Mouse (Mus musculus) hindbrain, embryonic 11.5 days (tissue): ENCODE measurements around the gene Hist1h2ae. TPM values are rescaled to one million over a fixed set of nuclear protein-coding genes. Genes with fewer than 3 reads are reported as not detected.
A peak's percentile ranks its signal among the peaks of the same experiment; 100 is the strongest.
"Not testable (repeated sequence)": the region's sequence is repeated elsewhere in the genome, so short reads cannot be mapped to it uniquely, and the experiment has no call there.

Experiments
- ATAC-seq: fragments of 200-750 bp; cut with Nextera tagmentation; 2 replicates; pipeline ENCODE4 v1.8.0; 2017; ENCODE audit warnings: mild to moderate bottlenecking, moderate TSS enrichment, moderate library complexity; ENCODE audit not compliant: low FRiP score
- DNase-seq: peaks from one replicate; pipeline ENCODE4 v3.0.0-alpha.2; 2015; ENCODE audit warnings: low spot score
- H3K27ac ChIP-seq: fragments of 300-500 bp; sonication (generic); 2 replicates; pipeline ENCODE4 v1.5.1; 2014; ENCODE audit warnings: mild to moderate bottlenecking, low read depth, low read length
- H3K27me3 ChIP-seq: fragments of 300-500 bp; sonication (generic); 2 replicates; pipeline ENCODE4 v1.6.1; 2014; ENCODE audit warnings: mild to moderate bottlenecking, low read length, moderate library complexity, mixed read lengths; ENCODE audit not compliant: control insufficient read depth, insufficient read depth
- H3K36me3 ChIP-seq: fragments of 300-500 bp; sonication (generic); 2 replicates; pipeline ENCODE4 v1.6.1; 2014; ENCODE audit warnings: mild to moderate bottlenecking, low read length, moderate library complexity, mixed read lengths; ENCODE audit not compliant: control insufficient read depth, insufficient read depth
- H3K4me1 ChIP-seq: fragments of 300-500 bp; sonication (generic); replicated peaks from 2 replicates; pipeline ENCODE4 v1.6.1; 2014; ENCODE audit warnings: low read length, mixed read lengths; ENCODE audit not compliant: control insufficient read depth, insufficient read depth
- H3K4me2 ChIP-seq: fragments of 300-500 bp; sonication (generic); replicated peaks from 2 replicates; pipeline ENCODE4 v1.6.1; 2014; ENCODE audit warnings: mild to moderate bottlenecking, low read depth, low read length
- H3K4me3 ChIP-seq: fragments of 300-500 bp; sonication (generic); 2 replicates; pipeline ENCODE4 v1.5.1; 2014; ENCODE audit warnings: low read depth, low read length
- H3K9ac ChIP-seq: fragments of 300-500 bp; sonication (generic); 2 replicates; pipeline ENCODE4 v1.6.1; 2014; ENCODE audit warnings: low read depth, low read length
- H3K9me3 ChIP-seq: fragments of 300-500 bp; sonication (generic); 2 replicates; pipeline ENCODE4 v1.6.1; 2016; ENCODE audit warnings: low read length; ENCODE audit not compliant: control insufficient read depth
- WGBS: fragments of 180-500 bp; shearing (Covaris S2); extraction: QIAGEN DNeasy Blood & Tissue Kit; methylation state at CpG from one replicate; pipeline ENCODE4 v1.1.7; 2014; 5-methylcytosine and 5-hydroxymethylcytosine counted together
- polyA plus RNA-seq: library from polyadenylated mRNA; unstranded; fragments of >200 nt; fragmentation: Nextera tagmentation; extraction: Ambion mirVana; gene quantifications from 2 replicates; pipeline ENCODE4 v1.2.1, GENCODE M21; 2014

The Hist1h2ae gene
- polyA plus RNA-seq, 1 experiment from 2014 or later = 82.9 TPM

- Histone ChIP-seq H3K4me1 (peaks cover 3% of the 10 kb centered on the region; the same call in 1 of the 2 replicates), H3K4me2 (peak overlapping the region; percentile 38), H3K9me3 (no peaks in the 10 kb centered on the region), H3K9ac (peak overlapping the region; percentile 57), H3K27ac (peak overlapping the region; percentile 82), H3K4me3 (peak overlapping the region; percentile 17), H3K27me3 (no peaks in the 10 kb centered on the region), H3K36me3 (no peaks in the 10 kb centered on the region)
- ATAC-seq (no peak), DNase-seq (peak; percentile 44)
- WGBS = 2% methylated on average over 22 of the region's 22 CpGs
Observed at GRCm38 (mm10) chr13:23586099-23586939, 15.3 kb upstream of the Hist1h2ae start.

- not testable (repeated sequence) for H3K27me3 ChIP-seq, H3K9me3 ChIP-seq, H3K36me3 ChIP-seq, H3K4me1 ChIP-seq
- Histone ChIP-seq H3K27ac (peak overlapping the region; percentile 96), H3K9ac (peak overlapping the region; percentile 84), H3K4me2 (peak overlapping the region; percentile 70), H3K4me3 (peak overlapping the region; percentile 42)
- WGBS = under 1% methylated on average over 20 of the region's 36 CpGs
- DNase-seq (peak; percentile 87), ATAC-seq (peak; percentile 91)
Observed at GRCm38 (mm10) chr13:23585442-23586098, 14.6 kb upstream of the Hist1h2ae start.

- H3K4me3 ChIP-seq = peak overlapping the region; percentile 42
- H3K36me3 ChIP-seq = no peaks in the 10 kb centered on the region
- peak overlapping the region; percentile 70 for H3K4me2 ChIP-seq
- H3K27me3 ChIP-seq = no peaks in the 10 kb centered on the region
- H3K4me1 ChIP-seq = peaks cover 3% of the 10 kb centered on the region; the same call in 1 of the 2 replicates
- H3K27ac ChIP-seq = peak overlapping the region; percentile 96
- no peaks in the 10 kb centered on the region for H3K9me3 ChIP-seq
- under 1% methylated on average over 21 of the region's 21 CpGs for WGBS
- peak overlapping the region; percentile 84 for H3K9ac ChIP-seq
- ATAC-seq (0 out of 2 replicates have a peak, but pooled peaks have one; percentile 7), DNase-seq (peak; percentile 80)
Observed at GRCm38 (mm10) chr13:23585029-23585441, 14.0 kb upstream of the Hist1h2ae start.

- peaks cover 3% of the 10 kb centered on the region; the same call in 1 of the 2 replicates for H3K4me1 ChIP-seq
- peak overlapping the region; percentile 84 for H3K9ac ChIP-seq
- no peaks in the 10 kb centered on the region for H3K36me3 ChIP-seq
- H3K27me3 ChIP-seq = no peaks in the 10 kb centered on the region
- H3K9me3 ChIP-seq = no peaks in the 10 kb centered on the region
- DNase-seq (no peak), ATAC-seq (no peak)
- H3K27ac ChIP-seq = peak overlapping the region; percentile 96
- H3K4me2 ChIP-seq = peak overlapping the region; percentile 70
- H3K4me3 ChIP-seq = peak overlapping the region; percentile 42; the same call in 1 of the 2 replicates
Observed at GRCm38 (mm10) chr13:23584331-23584730, 13.3 kb upstream of the Hist1h2ae start.

GRCm38 (mm10) chr13:23583387-23584068 is 12.5 kb upstream of the Hist1h2ae start:
- no peak overlapping the region for H3K4me2 ChIP-seq

GRCm38 (mm10) chr13:23582219-23583056 is 11.4 kb upstream of the Hist1h2ae start:
- peaks cover 3% of the 10 kb centered on the region; the same call in 1 of the 2 replicates for H3K4me1 ChIP-seq
- WGBS = 5% methylated on average over 6 of the region's 6 CpGs

More at GRCm38 (mm10) chr13:23583387-23584068, 12.5 kb upstream of the Hist1h2ae start:
- ATAC-seq (no peak), DNase-seq (no peak)
- Histone ChIP-seq H3K27ac (peak overlapping the region; percentile 75), H3K4me3 (no peak overlapping the region), H3K36me3 (no peaks in the 10 kb centered on the region), H3K9ac (no peak overlapping the region), H3K27me3 (no peaks in the 10 kb centered on the region), H3K9me3 (no peaks in the 10 kb centered on the region), H3K4me1 (peaks cover 3% of the 10 kb centered on the region; the same call in 1 of the 2 replicates)

DNA sequence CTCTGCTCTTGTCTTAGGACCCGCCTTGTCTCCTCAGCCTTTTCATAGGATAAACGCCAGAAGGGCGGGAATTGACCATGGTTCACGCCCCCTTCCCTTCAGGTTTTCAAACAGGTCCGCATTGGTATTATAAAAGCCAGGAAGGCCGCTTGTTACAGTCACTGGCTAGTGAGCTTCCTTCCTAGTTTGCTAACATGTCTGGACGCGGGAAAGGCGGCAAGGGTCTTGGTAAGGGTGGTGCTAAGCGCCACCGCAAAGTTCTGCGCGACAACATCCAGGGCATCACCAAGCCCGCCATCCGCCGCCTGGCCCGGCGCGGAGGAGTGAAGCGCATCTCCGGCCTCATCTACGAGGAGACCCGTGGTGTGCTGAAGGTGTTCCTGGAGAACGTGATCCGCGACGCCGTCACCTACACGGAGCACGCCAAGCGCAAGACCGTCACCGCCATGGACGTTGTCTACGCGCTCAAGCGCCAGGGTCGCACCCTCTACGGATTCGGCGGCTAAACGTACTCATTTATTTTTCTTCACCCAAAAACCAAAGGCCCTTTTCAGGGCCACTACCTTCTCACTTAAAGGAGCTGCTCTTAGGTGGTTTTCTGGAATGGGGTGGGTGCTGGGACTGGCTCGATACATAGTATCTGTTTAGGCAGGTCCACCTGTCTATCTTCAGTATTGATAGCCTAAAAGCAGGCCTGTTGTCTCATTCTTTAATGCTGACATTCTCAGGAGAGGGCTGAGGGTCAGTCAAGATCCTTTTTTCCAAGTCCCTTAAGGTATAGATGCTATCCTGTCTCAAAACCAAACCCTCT is 10.6 kb upstream of the Hist1h2ae start, which contains the start of gene Hist1h4d:
Gene Hist1h4d (plus strand): TSS at position 191 of the 811 bp plus-strand sequence.
- peak within 1 kb of the TSS; percentile 83 for H3K4me2 ChIP-seq
- no peaks in the 10 kb centered on the region for H3K9me3 ChIP-seq
- peaks cover 3% of the 10 kb centered on the region; the same call in 1 of the 2 replicates for H3K4me1 ChIP-seq
- H3K27ac ChIP-seq = peak within 1 kb of the TSS; percentile 88
- peak; percentile 99 for DNase-seq
- peak within 1 kb of the TSS; percentile 63 for H3K9ac ChIP-seq
- WGBS = under 1% methylated on average over 43 of the region's 43 CpGs
- ATAC-seq = peak; percentile 90
- H3K27me3 ChIP-seq = no peaks in the 10 kb centered on the region
- peak within 1 kb of the TSS; percentile 44 for H3K4me3 ChIP-seq
- no peaks in the 10 kb centered on the region for H3K36me3 ChIP-seq

More at GRCm38 (mm10) chr13:23582219-23583056, 11.4 kb upstream of the Hist1h2ae start:
- no peaks in the 10 kb centered on the region for H3K36me3 ChIP-seq
- H3K9ac ChIP-seq = peak overlapping the region; percentile 63
- no peaks in the 10 kb centered on the region for H3K9me3 ChIP-seq
- no peaks in the 10 kb centered on the region for H3K27me3 ChIP-seq
- peak overlapping the region; percentile 44 for H3K4me3 ChIP-seq
- DNase-seq (peak; percentile 49), ATAC-seq (no peak)
- peak overlapping the region; percentile 83 for H3K4me2 ChIP-seq
- H3K27ac ChIP-seq = peak overlapping the region; percentile 88
